Mouse (Mus musculus): ENCODE results near the gene Ilvbl.
"Not testable (repeated sequence)": the region's sequence is repeated elsewhere in the genome, so short reads cannot be mapped to it uniquely, and the experiment has no call there.

Ilvbl gene

DNA sequence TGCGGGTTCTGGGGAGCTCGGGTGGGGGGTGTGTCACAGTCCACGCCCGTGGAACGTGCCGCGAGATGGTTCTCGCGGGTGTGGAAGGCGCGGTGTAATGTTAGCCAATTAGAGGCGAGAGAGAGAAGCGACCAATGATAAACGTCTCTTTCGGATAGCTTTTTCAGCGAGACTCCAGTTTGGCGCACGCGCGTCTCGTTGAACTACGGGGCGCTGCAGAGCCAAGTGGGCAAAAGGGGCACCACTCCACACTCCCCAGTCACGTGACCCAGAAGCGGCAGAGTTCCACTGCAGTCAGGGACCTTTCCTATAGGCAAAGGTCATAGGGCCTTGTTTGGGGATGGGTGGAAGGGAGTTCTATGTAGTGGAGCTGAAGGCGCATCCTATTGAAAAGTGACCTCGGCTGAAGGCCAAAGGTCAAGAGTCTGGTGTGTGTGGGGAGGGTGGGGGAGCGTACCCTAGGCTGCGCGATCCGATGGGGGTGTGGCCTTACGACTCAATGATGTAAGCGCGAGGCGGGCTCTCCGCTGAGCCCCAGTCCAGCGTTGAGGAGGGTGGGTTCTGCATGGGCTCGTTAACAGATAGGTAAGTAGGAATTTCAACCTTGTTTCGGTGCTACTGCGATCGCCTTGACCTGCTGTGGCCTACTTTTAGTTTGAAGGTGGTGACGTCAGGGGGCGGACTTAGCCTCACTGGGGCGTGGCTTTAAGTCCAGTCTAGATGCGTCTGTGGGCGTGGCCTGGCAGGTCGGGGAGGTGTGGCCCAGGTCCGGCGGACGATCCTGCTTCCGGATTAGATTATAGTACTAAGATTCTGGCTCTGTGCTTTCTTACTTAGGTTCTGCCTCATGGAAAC lies at the start of gene Ilvbl:
Gene Ilvbl (plus strand): TSS at position 97 of the 855 bp plus-strand sequence.
- DNase-seq, result peak; percentile 98

GRCm38 (mm10) chr10:78525071-78525470 lies 49.1 kb upstream of the Ilvbl start:
- not testable (repeated sequence) for DNase-seq

DNA sequence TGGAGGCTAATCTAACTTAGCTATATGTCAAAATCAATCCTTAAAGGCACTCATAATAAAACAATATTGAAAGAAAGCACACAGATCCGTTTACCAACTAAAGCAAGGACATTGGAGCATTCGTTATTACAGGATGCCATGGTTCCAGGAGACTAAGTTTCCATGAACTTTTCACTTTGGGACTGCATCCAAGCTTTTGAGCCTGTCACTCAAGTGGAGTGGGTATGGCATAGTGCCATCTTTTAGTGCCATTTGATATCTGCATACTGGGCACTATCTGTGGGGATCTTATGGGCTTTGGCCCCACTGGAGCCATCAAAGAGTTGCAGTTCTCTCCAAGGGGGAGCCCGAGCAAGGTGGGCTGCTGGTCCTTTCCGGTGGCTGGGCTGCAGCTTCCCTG lies 48.6 kb upstream of the Ilvbl start:
- no peak for DNase-seq

DNA sequence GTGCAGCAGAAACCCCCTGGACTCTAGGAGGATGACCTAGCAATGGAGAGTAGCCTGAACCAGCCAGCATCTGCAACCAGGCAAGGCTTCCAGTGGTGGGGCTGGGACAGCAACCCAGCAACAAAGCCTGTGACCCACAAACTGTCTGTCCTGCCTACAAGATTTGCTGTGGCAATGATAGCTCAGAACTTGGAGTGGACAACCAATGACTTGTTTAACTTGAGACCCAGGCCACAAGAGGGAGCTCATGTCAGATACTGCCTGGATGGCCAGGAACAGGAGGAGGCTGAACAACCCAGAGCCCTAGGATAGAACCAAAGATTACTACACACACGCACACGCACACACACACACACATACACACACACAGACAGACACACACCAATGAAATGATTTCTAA lies 33.2 kb upstream of the Ilvbl start:
- peak; percentile 75 for DNase-seq

DNA sequence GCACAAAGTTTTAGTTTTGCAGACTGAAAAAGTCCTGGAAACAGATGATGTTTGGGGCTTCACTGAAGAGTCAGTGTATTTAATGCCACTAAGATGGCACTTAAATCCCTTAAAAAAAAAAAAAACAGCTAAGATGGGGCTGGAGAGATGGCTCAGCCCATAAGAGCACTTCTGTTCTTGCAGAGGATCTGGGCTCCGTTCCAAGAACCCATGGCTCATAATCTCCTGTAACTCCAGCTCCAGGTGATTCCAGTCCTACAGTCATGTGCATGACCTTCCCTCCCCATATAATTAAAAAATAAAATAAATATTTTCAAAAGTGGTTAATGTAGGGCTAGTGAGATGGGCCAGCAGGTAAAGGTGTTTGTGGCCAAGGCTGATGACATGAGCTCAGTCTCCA lies 9.1 kb upstream of the Ilvbl start:
- no peak for DNase-seq

DNA sequence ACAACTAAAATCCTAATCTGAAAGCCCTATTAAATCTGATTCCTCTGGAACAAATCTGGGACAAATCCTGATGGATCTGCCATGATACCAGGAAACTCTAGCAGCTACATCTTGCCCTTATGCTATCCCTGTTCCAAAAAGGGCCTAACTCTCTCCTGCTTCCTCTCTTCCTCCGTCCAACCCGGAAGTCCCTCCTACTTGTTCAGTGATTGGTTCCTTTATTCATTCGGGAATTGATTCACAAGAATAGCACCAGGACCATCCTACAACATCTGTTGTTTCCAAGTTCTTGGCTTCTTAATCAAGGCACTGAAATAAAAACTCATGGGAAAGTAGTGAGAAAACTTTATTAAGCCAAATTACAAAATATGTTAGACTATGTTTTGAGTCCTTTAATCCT lies 5.0 kb upstream of the Ilvbl start:
- DNase-seq, result no peak

DNA sequence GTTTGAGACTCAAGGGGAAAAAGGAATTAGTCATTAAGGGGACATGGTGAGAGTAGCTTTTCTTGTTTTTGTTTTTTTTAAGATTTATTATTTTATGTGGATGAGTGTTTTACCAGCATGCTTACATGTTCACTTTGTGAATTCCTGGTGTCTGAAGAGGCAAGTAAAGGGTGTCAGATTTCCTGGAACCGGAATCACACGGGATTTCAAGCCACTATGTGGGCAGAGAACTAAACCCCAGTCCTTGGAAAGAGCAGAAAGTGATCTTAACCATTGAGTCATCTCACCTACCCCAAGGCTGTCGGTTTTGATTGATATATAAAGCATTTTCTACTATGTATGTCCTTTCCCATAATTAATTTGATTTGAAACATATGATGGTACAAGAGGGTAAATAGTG lies 4.5 kb upstream of the Ilvbl start:
- DNase-seq, result no peak

GRCm38 (mm10) chr10:78570416-78570815 lies 3.7 kb upstream of the Ilvbl start:
- no peak for DNase-seq

GRCm38 (mm10) chr10:78570897-78571296 lies 3.2 kb upstream of the Ilvbl start:
- DNase-seq, result no peak

DNA sequence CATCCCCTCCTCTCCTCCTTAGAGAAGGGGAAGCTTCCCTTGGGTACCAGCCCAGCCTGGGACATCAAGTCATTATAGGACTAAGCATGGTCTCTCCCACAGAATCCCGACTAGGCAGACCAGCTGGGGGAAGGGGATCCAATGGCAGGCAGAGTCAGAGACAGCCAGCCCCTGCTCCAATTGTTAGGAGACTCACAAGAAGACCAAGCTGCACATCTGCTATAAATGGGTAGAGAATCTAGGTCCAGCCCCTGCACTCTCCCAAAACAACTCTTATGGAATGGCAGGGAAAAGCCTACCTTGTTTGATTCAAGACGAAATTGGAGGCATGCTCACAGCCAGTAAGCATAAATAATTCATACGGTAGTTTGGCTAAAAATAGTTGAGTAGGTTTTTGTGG lies 920 bp upstream of the Ilvbl start:
- DNase-seq, result no peak

- DNase-seq, result no peak
Measured at GRCm38 (mm10) chr10:78575105-78575632, 1.0 kb downstream of the Ilvbl start.

DNA sequence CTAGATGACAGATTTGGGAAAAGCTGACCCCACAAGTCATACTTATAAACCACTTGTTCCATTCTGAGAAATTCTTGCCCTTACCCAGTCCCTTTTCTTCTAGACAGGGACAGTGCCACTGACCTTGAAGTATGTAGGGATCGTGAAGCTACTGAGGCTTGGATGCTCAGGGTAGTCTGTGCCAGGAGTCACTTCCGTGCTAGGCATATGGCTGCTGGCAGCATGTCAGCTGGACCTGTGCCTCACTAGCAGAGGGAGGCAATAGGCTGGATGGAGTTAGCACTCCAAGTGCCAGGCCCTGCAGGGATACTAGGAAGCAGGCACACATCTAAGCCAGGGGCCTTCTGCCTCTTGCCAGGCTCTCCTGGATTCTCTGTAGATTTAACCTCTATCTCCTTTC lies 1.5 kb downstream of the Ilvbl start:
- DNase-seq, result peak; percentile 32

- DNase-seq, result peak; percentile 68
Measured at GRCm38 (mm10) chr10:78576435-78577184, 2.5 kb downstream of the Ilvbl start.

DNA sequence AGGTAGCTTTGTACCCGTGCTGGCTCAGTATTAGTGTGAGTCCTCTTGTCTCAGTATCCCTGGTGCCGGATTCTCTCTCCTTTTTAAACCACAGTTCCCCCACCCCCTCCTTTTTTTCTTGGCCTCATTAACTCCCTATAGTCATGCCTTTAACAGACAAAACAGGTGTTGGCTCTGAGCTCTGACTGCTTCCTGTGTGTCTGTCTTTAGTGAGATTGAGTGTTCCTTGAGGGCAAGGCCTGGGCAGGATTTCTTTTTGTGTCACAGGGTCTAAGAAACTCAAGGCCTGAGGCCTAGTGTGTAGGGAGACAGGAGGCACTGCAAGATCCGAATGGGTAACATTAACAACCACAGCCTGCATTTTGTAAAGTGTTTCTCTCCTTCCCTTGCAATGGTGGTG lies 4.1 kb downstream of the Ilvbl start:
- DNase-seq, result peak; percentile 67

GRCm38 (mm10) chr10:78581121-78581520 lies 7.0 kb downstream of the Ilvbl start:
- no peak for DNase-seq

DNA sequence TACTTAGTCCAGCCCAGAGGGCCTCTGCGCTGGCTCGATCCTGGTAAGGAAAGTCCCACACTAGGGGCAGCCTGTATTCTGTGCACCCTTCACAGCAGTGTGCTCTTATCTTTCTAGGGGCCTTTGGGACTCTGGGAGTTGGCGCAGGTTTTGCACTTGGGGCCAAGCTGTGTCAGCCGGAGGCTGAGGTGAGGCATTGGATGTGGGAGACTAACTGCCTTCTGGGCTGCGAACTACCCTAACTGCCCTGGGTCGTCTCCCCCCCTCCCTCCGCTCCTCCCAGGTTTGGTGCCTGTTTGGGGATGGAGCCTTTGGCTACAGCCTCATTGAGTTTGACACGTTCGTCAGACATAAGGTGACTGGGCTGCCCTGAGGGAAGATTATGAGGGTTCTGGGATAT lies 9.2 kb downstream of the Ilvbl start:
- DNase-seq, result no peak

GRCm38 (mm10) chr10:78583939-78584338 lies 9.8 kb downstream of the Ilvbl start:
- no peak for DNase-seq

GRCm38 (mm10) chr10:78584996-78585395 lies 10.8 kb downstream of the Ilvbl start:
- DNase-seq, result no peak

GRCm38 (mm10) chr10:78585606-78586005 lies 11.5 kb downstream of the Ilvbl start:
- DNase-seq, result no peak

GRCm38 (mm10) chr10:78586026-78586425 lies 11.9 kb downstream of the Ilvbl start:
- DNase-seq, result no peak

DNA sequence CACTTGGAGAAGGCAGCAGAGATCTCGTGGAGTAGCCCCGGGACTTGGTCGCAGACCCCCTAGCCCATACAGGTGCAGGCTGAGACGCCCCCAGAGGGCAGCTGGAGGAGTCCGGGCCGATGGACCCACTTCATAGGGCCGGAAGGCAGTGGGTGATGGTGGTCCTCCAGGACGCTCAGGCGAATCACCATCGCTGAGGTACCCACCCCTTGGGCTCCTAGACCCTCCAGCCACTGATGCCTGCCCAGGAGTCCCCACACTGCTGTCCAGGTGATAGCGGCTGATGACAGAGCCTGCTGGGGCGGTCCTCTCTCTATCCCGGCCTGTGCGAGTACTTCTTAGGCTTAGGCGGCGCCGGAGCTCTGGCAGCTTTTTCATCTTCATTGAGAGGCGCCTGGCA lies 15.1 kb downstream of the Ilvbl start:
- DNase-seq, result no peak

DNA sequence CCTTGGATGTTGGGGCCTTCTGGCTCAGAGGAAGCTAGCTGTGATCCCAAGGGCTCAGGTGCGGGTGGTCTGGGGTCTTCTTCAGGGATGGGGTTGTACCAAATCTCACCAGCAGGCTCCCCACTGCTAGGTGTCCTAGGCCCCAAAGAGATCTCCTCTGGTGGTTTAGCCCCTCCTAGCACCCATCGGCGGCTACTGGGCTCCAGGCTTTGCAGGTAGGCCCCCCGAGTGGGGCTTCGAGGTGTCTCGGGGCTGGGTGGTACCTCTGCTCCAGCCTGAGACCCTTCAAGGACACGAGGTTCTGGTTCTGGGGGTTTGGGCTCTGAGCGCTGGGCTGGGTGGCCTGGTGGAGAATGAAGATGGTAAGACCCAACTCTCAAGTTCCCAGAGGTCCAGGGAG lies 15.8 kb downstream of the Ilvbl start:
- DNase-seq, result peak; percentile 43

- DNase-seq, result peak; percentile 78
Measured at GRCm38 (mm10) chr10:78590744-78591143, 16.6 kb downstream of the Ilvbl start.

Measured in thymus, postnatal 14 days (tissue).